Mouse (Mus musculus): ENCODE results near the gene Ogfr. TPM values are rescaled to one million over a fixed set of nuclear protein-coding genes. Genes with fewer than 3 reads are reported as not detected.

The Ogfr gene
- polyA plus RNA-seq, 1 experiment from 2014 or later: 104 TPM

DNA sequence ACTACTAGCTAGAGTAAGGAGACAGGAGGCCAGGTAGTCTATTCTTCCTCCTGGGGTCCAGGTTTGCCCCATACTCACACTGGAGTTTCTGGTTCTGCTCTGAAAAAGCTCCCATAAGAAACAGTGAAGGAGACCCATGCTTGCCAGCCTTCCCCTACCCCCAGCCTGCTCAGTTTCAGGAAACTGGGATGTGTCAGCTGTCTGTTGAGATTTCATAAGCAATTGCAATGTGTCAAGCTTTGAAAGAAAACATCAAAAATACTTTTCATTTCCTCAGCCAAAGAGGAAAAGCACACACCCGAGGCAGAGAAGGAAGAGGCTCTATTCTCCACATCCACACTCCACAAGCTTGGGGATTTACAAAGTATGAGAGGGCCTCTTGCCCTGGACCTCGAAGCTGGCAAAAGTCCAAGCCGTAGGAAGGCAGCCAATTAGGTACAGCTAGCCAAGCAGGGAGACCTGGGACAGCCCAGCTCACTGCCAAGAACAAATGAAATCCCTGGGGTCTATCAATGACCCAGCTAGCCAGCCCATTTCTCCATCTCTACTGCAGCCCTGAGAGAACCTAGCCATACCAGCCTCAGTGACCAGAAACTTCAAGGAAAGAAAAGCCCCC, 19.9 kb upstream of the Ogfr start:
- Histone ChIP-seq H3K4me3 (no peak overlapping the region), H3K9me3 (no peaks in the 10 kb centered on the region), H3K27ac (replicated peaks) (no peak overlapping the region), H3K27me3 (replicated peaks; ENCODE audit: low read depth, poor library complexity, severe bottlenecking) (peaks cover 14% of the 10 kb centered on the region; the same call in 1 of the 2 replicates), H3K4me1 (no peaks in the 10 kb centered on the region), H3K36me3 (replicated peaks) (no peaks in the 10 kb centered on the region)
- no peak for DNase-seq (ENCODE audit: low spot score)
- WGBS: 65% methylated on average over 3 of the region's 3 CpGs

DNA sequence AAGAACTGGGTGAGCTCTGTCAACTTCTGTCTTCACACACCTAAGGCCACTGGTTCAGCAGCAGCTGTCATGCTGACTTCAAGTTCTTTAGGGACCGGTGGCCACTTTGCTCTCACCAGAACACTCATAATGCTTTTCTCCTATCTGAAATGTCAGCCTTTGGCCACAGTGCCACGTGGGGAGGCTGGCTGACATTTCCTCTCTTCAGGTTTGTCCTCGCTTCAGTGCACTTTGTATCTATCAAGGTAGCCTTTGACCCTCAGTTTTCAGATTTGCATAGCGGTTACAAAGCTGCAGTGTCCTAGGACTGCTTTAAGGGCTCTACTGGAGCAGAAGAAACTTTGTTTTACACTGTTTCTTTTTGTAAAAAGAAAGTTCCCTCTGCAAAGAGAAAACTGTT, 12.6 kb upstream of the Ogfr start:
- H3K36me3 ChIP-seq (replicated peaks): no peaks in the 10 kb centered on the region
- H3K27me3 ChIP-seq (replicated peaks; ENCODE audit: low read depth, poor library complexity, severe bottlenecking): 0 out of 2 replicates have a peak, but pooled peaks cover 3% of the 10 kb centered on the region
- H3K4me1 ChIP-seq: no peaks in the 10 kb centered on the region
- H3K27ac ChIP-seq (replicated peaks): no peak overlapping the region
- no peak overlapping the region for H3K4me3 ChIP-seq
- DNase-seq (ENCODE audit: low spot score): no peak
- WGBS: 53% methylated on average over 4 of the region's 4 CpGs
- H3K9me3 ChIP-seq: no peaks in the 10 kb centered on the region

DNA sequence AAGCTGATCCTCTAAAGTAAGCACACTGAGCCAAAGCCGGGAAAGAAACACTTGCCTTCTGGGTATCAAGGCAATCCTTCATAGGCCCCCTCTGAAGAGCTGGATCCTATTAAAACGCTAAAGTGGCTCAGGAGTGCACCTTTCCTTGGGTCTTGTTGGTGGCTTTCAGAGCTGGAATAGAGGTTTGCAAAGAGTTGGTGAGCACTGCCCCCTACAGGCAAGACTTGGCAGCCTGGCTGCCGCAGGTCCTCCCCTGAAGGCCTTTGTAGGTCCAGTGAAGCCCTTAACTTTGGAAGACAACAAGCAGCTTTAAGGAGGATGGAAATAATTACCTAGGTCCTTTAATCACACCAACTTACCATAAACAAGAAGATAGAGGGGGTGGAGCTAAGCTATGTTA, 10.4 kb upstream of the Ogfr start:
- peaks cover 14% of the 10 kb centered on the region for H3K4me1 ChIP-seq
- DNase-seq (ENCODE audit: low spot score): peak; percentile 79
- 6% methylated on average over 3 of the region's 3 CpGs for WGBS
- 0 out of 2 replicates have a peak, but pooled peaks cover 3% of the 10 kb centered on the region for H3K27me3 ChIP-seq (replicated peaks; ENCODE audit: low read depth, poor library complexity, severe bottlenecking)
- no peak overlapping the region for H3K4me3 ChIP-seq
- no peaks in the 10 kb centered on the region for H3K9me3 ChIP-seq
- H3K27ac ChIP-seq (replicated peaks): no peak overlapping the region
- no peaks in the 10 kb centered on the region for H3K36me3 ChIP-seq (replicated peaks)

DNA sequence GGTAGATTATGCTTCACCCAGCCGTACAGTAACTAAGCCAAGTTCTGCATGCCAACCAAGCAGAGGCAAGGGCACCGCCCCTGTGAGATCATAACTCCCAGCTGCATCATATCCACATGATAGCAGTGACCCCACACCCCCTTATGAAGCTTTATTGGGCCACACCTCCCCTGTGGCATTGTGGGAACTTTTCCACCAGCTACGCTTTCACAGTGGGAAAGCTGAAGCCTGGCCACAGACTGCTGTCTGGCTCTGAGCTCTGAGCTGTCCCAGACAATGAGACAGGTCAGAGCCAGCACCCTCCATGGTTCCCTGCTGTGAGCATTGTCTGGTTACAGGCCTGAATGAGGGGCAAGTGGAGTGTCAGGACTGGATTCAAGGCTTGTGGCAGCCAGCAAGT, 8.0 kb upstream of the Ogfr start, which contains the start of gene Mrgbp:
Mrgbp (plus strand) TSS at position 303 of the 400 bp plus-strand sequence.
- H3K4me3 ChIP-seq: no peak within 1 kb of the TSS
- H3K36me3 ChIP-seq (replicated peaks): peaks cover 22% of the 10 kb centered on the region
- WGBS: 88% methylated on average over 3 of the region's 3 CpGs
- H3K27me3 ChIP-seq (replicated peaks; ENCODE audit: low read depth, poor library complexity, severe bottlenecking): 0 out of 2 replicates have a peak, but pooled peaks cover 3% of the 10 kb centered on the region
- no peak within 1 kb of the TSS for H3K27ac ChIP-seq (replicated peaks)
- peaks cover 24% of the 10 kb centered on the region for H3K4me1 ChIP-seq
- no peaks in the 10 kb centered on the region for H3K9me3 ChIP-seq
- DNase-seq (ENCODE audit: low spot score): no peak

DNA sequence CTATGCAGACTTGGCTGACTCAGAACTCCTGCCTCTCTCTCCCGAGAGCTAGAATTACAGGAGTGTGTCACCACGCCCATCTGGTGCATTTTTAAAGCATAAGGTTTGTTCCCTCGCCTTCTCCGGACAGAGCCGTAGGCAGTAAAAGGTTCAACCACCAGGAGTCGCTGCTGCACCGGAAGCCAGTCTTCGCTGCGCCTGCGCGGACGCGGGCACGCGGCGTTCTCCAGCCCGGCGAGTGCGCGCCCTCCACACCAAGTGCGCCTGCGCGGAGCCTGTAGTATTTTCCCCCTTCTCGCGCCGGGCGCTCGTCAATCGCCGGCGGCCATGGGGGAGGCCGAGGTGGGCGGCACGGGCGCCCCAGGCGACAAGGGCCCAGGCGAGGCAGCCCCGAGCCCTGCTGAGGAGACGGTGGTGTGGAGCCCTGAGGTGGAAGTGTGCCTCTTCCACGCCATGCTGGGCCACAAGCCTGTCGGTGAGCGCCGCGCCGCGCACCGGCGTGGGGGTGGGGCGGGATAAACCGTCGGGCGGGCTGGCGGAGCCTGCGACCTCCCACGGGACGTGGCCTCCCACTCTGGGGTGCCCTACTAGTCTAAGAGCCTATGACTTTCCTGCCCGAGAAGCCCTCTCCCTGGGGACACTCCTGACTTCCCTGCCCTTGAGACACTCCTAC, 6.4 kb upstream of the Ogfr start:
- Histone ChIP-seq H3K36me3 (replicated peaks) (peaks cover 36% of the 10 kb centered on the region), H3K27me3 (replicated peaks; ENCODE audit: low read depth, poor library complexity, severe bottlenecking) (0 out of 2 replicates have a peak, but pooled peaks cover 3% of the 10 kb centered on the region), H3K27ac (replicated peaks) (peak overlapping the region; percentile 99), H3K4me1 (peaks cover 24% of the 10 kb centered on the region), H3K9me3 (no peaks in the 10 kb centered on the region), H3K4me3 (peak overlapping the region; percentile 95)
- DNase-seq (ENCODE audit: low spot score): peak; percentile 97
- WGBS: under 1% methylated on average over 57 of the region's 57 CpGs

DNA sequence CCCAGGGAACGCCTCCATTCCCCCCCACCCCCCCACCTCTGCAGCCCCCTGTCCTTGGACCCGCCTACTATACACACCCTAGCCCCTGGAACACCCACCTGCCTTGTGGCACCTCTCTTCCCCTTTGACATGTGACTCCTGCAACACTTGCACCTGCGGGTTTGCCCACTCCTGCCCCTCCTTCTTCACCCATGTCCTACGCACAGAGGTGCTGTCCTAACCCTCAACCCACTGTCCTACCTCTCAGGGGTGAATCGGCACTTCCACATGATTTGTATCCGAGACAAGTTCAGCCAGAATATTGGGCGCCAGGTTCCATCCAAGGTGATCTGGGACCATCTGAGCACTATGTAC, 5.9 kb upstream of the Ogfr start:
- 32% methylated on average over 7 of the region's 7 CpGs for WGBS
- Histone ChIP-seq H3K27ac (replicated peaks) (peak overlapping the region; percentile 99), H3K36me3 (replicated peaks) (peaks cover 36% of the 10 kb centered on the region), H3K27me3 (replicated peaks; ENCODE audit: low read depth, poor library complexity, severe bottlenecking) (0 out of 2 replicates have a peak, but pooled peaks cover 3% of the 10 kb centered on the region), H3K9me3 (no peaks in the 10 kb centered on the region), H3K4me1 (peaks cover 24% of the 10 kb centered on the region), H3K4me3 (peak overlapping the region; percentile 95)
- no peak for DNase-seq (ENCODE audit: low spot score)

DNA sequence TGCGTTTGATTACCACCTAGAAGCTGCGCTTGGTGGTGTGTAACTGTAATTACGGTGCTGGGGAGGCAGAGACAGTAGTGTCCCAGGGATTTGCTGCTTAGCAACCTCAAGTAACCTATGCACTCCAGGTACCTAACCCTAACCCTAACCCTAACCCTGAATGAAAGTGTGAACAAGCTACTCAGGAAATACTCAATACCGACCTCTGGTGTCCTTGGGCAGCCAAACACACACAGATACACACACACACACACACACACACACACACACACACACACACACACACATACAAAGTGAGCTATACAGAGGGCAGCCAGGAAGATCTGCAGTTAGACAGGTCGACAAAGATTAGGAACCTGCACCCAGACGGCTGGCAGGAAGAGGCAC, 316 bp upstream of the Ogfr start:
- Histone ChIP-seq H3K36me3 (replicated peaks) (peaks cover 70% of the 10 kb centered on the region), H3K27me3 (replicated peaks; ENCODE audit: low read depth, poor library complexity, severe bottlenecking) (no peaks in the 10 kb centered on the region), H3K9me3 (no peaks in the 10 kb centered on the region), H3K27ac (replicated peaks) (peak overlapping the region; percentile 92), H3K4me3 (peak overlapping the region; percentile 83), H3K4me1 (peaks cover 26% of the 10 kb centered on the region)
- DNase-seq (ENCODE audit: low spot score): no peak
- WGBS: 50% methylated on average over 6 of the region's 6 CpGs

DNA sequence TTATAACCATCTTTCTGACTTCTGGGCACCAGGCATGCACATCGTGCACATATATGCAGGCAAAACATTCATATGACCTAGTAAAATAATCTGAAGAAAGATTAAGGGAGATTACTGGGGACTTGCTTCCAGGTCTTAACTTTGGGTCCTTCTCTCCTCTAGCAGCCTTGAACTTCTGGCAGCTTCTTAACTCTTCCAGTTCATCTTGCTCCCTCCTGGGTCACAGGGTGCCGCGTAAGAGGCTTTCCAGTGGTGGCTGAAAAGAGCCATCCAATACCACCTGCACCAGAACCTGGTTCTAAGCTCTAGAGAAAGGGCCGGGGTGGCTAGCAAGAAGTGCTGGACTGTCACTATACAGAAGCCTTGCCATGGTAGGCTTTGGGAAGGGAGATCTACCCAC, 8.4 kb downstream of the Ogfr start, which contains the start of gene Col9a3:
Col9a3 (plus strand) TSS at position 301 of the 400 bp plus-strand sequence.
- Histone ChIP-seq H3K9me3 (no peaks in the 10 kb centered on the region), H3K36me3 (replicated peaks) (peaks cover 42% of the 10 kb centered on the region), H3K27ac (replicated peaks) (peak within 1 kb of the TSS; percentile 36), H3K27me3 (replicated peaks; ENCODE audit: low read depth, poor library complexity, severe bottlenecking) (peaks cover 53% of the 10 kb centered on the region), H3K4me3 (peak within 1 kb of the TSS; percentile 54), H3K4me1 (peaks cover 35% of the 10 kb centered on the region)
- DNase-seq (ENCODE audit: low spot score): no peak
- WGBS: 47% methylated on average over 4 of the region's 4 CpGs

DNA sequence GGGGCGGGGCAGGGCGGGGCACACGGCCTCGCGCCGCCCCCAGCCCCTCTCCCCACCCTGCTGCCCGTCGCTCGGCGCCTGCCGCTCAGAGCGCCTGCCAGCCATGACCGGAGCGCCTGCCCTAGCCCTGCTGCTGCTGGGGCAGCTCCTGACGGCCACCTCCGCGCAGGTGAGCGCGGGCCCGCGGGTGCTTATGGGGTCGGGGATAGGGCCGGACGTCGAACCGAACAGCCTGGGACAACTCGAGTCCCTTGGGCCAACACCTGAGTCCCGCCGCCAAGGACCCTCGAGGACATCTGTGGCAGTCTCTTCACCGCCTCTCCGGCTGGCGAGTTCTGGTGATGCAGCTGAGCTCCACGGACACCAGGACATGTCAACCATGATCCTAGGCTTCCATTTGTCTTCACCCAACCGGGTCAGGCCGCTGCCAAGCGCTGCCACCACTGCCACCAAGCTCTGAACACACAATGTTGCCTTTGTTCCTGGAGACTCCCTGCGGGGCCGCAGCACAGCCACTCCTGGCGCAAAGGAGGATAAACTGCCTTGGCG, 9.2 kb downstream of the Ogfr start:
- DNase-seq (ENCODE audit: low spot score): peak; percentile 58
- under 1% methylated on average over 38 of the region's 41 CpGs for WGBS
- H3K27me3 ChIP-seq (replicated peaks; ENCODE audit: low read depth, poor library complexity, severe bottlenecking): peaks cover 53% of the 10 kb centered on the region
- H3K9me3 ChIP-seq: no peaks in the 10 kb centered on the region
- peaks cover 35% of the 10 kb centered on the region for H3K4me1 ChIP-seq
- peak overlapping the region; percentile 36 for H3K27ac ChIP-seq (replicated peaks)
- peaks cover 35% of the 10 kb centered on the region for H3K36me3 ChIP-seq (replicated peaks)
- H3K4me3 ChIP-seq: peak overlapping the region; percentile 54

DNA sequence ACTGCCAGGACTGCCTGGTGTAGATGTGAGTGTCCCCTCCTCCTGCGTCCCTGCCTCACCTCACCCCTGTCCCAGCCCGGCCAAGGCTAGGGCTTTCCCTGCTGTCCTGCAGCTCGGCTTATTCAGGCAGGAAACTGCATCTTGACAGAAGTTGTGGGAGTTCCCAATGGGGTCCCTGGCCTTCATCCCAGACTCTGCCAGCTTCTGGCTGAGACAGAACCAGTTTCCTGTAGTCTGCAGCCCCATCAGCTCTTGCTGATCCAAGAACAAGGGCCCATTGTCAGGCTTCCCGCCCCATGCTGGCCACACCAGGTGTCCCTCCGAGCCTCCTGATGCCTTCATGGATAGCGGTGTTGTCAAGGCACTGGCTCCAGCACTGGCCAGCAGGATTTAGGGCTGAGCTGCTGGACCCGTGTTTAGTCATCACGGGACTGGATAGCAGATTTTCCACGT, 11.6 kb downstream of the Ogfr start:
- no peaks in the 10 kb centered on the region for H3K9me3 ChIP-seq
- WGBS: 10% methylated on average over 9 of the region's 9 CpGs
- H3K27ac ChIP-seq (replicated peaks): peak overlapping the region; percentile 61; the same call in 1 of the 2 replicates
- peaks cover 46% of the 10 kb centered on the region for H3K4me1 ChIP-seq
- peak; percentile 44 for DNase-seq (ENCODE audit: low spot score)
- H3K27me3 ChIP-seq (replicated peaks; ENCODE audit: low read depth, poor library complexity, severe bottlenecking): peaks cover 53% of the 10 kb centered on the region
- H3K36me3 ChIP-seq (replicated peaks): peaks cover 11% of the 10 kb centered on the region
- peak overlapping the region; percentile 13; the same call in 1 of the 2 replicates for H3K4me3 ChIP-seq

DNA sequence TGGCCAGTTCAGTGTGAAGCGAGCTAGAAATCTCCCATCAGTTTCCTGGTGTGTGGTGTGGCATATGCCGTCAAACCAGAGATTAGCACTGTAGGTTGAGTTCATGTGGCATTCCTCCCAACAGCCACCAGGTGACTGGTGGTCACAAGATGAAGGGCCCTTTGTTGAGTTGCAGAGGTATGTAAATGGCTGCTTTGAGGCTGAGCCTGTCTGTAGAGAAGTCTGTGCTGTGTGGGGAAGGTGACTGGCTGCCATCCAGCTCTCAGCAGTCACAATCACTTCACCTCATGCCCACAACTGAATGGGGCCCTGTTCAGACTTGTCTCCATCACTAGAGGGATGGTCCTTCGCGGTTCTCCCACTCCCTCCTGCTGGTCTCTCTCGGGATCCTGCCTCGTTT, 15.7 kb downstream of the Ogfr start:
- Histone ChIP-seq H3K27me3 (replicated peaks; ENCODE audit: low read depth, poor library complexity, severe bottlenecking) (peaks cover 11% of the 10 kb centered on the region), H3K4me1 (peaks cover 30% of the 10 kb centered on the region), H3K36me3 (replicated peaks) (no peaks in the 10 kb centered on the region), H3K4me3 (no peak overlapping the region), H3K9me3 (no peaks in the 10 kb centered on the region), H3K27ac (replicated peaks) (no peak overlapping the region)
- WGBS: 64% methylated on average over 6 of the region's 6 CpGs
- no peak for DNase-seq (ENCODE audit: low spot score)

DNA sequence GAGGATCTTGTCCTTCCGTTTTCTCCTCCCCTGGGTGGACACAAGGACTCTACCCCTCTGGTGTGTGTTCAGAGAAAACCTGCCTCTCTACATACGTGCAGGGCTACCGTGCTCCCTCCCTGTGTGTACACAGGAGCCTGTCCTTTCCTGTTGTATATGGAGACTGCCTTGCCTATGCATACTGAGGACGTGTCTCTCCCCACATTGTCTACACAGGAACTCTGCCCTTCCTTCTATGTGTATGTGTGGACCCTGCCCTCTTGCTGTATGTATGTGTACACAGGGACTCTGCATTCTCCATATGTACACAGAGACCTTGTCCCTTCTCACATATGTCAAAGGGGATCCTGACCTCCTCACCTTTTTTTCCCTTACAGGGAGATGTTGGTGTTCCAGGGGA, 21.2 kb downstream of the Ogfr start:
- DNase-seq (ENCODE audit: low spot score): no peak
- WGBS: 77% methylated on average over 4 of the region's 4 CpGs
- no peaks in the 10 kb centered on the region for H3K9me3 ChIP-seq
- peaks cover 2% of the 10 kb centered on the region; the same call in 1 of the 2 replicates for H3K4me1 ChIP-seq
- H3K27me3 ChIP-seq (replicated peaks; ENCODE audit: low read depth, poor library complexity, severe bottlenecking): no peaks in the 10 kb centered on the region
- H3K4me3 ChIP-seq: no peak overlapping the region
- no peaks in the 10 kb centered on the region for H3K36me3 ChIP-seq (replicated peaks)
- H3K27ac ChIP-seq (replicated peaks): no peak overlapping the region

Measured in embryonic facial prominence, embryonic 10.5 days (tissue).